Mouse (Mus musculus) adipocyte (in vitro differentiated cells): ENCODE results near the gene P2ry6.

Experiments
- DNase-seq: peaks from one replicate; pipeline ENCODE4 v3.0.0-alpha.2; 2016; ENCODE audit warnings: low spot score

Gene P2ry6

GRCm38 (mm10) chr7:100988092-100988491 lies 13.6 kb upstream of the P2ry6 start:
- peak; percentile 77 for DNase-seq

GRCm38 (mm10) chr7:100984452-100985395 lies 10.3 kb upstream of the P2ry6 start:
- DNase-seq = no peak

GRCm38 (mm10) chr7:100979175-100979574 lies 4.7 kb upstream of the P2ry6 start:
- peak; percentile 73 for DNase-seq

GRCm38 (mm10) chr7:100978171-100978570 lies 3.7 kb upstream of the P2ry6 start:
- DNase-seq = no peak

- DNase-seq = no peak
Observed at GRCm38 (mm10) chr7:100972875-100973274, 1.6 kb downstream of the P2ry6 start.

GRCm38 (mm10) chr7:100968874-100969659 lies 5.4 kb downstream of the P2ry6 start:
- DNase-seq = no peak

GRCm38 (mm10) chr7:100968376-100968775 lies 6.1 kb downstream of the P2ry6 start:
- no peak for DNase-seq

GRCm38 (mm10) chr7:100967850-100968249 lies 6.6 kb downstream of the P2ry6 start:
- no peak for DNase-seq

GRCm38 (mm10) chr7:100966014-100966413 lies 8.4 kb downstream of the P2ry6 start:
- DNase-seq = no peak

GRCm38 (mm10) chr7:100965079-100965478 lies 9.4 kb downstream of the P2ry6 start:
- no peak for DNase-seq

GRCm38 (mm10) chr7:100964242-100964641 lies 10.2 kb downstream of the P2ry6 start:
- no peak for DNase-seq

- DNase-seq = no peak
Observed at GRCm38 (mm10) chr7:100963381-100963780, 11.1 kb downstream of the P2ry6 start.

GRCm38 (mm10) chr7:100961146-100961545 lies 13.3 kb downstream of the P2ry6 start:
- DNase-seq = no peak

- DNase-seq = no peak
Observed at GRCm38 (mm10) chr7:100960462-100960861, 14.0 kb downstream of the P2ry6 start.

- DNase-seq = no peak
Observed at GRCm38 (mm10) chr7:100958426-100958825, 16.0 kb downstream of the P2ry6 start.

- no peak for DNase-seq
Observed at GRCm38 (mm10) chr7:100952686-100953085, 21.8 kb downstream of the P2ry6 start.

- DNase-seq = no peak
Observed at GRCm38 (mm10) chr7:100951903-100952302, 22.5 kb downstream of the P2ry6 start.

- no peak for DNase-seq
Observed at GRCm38 (mm10) chr7:100950481-100951010, 23.9 kb downstream of the P2ry6 start.

- no peak for DNase-seq
Observed at GRCm38 (mm10) chr7:100950031-100950430, 24.4 kb downstream of the P2ry6 start.

- no peak for DNase-seq
Observed at GRCm38 (mm10) chr7:100944738-100945137, 29.7 kb downstream of the P2ry6 start.

GRCm38 (mm10) chr7:100944306-100944705 lies 30.1 kb downstream of the P2ry6 start:
- DNase-seq = no peak

- peak; percentile 61 for DNase-seq
Observed at GRCm38 (mm10) chr7:100942789-100943615, 31.4 kb downstream of the P2ry6 start.
